Mouse (Mus musculus) gastrocnemius, adult 8-10 months (tissue): ENCODE data around the gene Stox1. TPM values are rescaled to one million over a fixed set of nuclear protein-coding genes. Genes with fewer than 3 reads are reported as not detected.
"Not testable (repeated sequence)": the region's sequence is repeated elsewhere in the genome, so short reads cannot be mapped to it uniquely, and the experiment has no call there.

Experiments used
- DNase-seq, 2 experiments: peaks; one replicate each; pipeline ENCODE4 v3.0.0; 2022; ENCODE audit warnings: low spot score in 2 of 2
- total RNA-seq, 4 experiments: library from RNA; stranded (reverse); gene quantifications; 2 replicates each; pipeline ENCODE4 v1.2.4; 2022

Gene Stox1
- total RNA-seq: under 1 TPM; 0.12 to 0.27 (median 0.18) TPM

DNA sequence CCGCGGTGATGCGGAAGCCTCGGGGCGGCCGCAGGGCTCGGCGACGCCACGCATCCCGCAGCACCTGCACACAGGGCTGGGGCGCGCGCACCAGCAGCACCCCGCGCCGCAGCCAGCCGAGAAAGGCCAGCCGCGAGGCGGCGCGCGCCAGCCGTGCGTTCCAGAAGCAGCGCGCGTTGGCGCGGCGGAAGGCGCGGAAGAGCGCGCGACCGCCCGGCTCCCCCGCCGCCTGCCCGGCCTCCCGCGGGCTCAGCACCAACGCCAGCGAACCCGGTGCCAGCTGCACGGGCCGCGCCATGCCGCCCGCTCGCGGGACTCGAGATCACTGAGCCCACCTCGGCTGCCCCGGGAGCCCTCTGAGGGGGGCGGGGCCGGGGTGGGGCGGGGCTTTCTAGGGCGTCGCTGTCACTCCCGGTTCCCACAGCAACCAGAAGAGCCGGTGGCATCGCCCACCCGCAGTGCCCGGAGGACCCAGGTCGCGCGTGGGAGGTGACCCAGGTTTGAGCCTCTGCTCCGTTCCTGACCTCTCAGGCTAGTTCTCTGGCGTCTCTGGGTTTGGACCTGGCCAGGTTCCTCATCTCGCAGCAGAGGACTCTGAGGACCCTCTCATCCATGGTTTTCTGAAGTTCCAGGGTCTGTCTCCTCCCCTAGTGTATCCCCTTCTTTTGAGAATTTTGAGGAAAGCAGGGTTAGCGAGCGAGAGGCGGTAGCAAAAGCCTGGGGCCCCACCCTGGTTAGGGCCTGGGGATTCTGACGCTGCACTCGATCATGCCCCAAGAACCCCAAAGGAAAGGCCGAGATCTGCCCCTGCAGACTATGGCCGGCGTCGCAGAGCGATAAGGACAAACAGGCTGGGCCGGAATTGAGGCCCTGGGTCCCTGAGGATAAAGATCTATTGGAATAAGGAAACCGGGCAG lies at the start of gene Stox1:
Stox1 (minus strand) TSS at position 358 of the 917 bp plus-strand sequence.
- peak in 1 of 2 experiments; percentile 15 for DNase-seq

GRCm38 (mm10) chr10:62750781-62751180 lies 24.9 kb upstream of the Stox1 start:
- no peak for DNase-seq

- no peak for DNase-seq
Measured at GRCm38 (mm10) chr10:62739961-62740737, 14.2 kb upstream of the Stox1 start.

GRCm38 (mm10) chr10:62736965-62737688 lies 11.2 kb upstream of the Stox1 start:
- no peak for DNase-seq

- no peak for DNase-seq
Measured at GRCm38 (mm10) chr10:62730826-62731225, 4.9 kb upstream of the Stox1 start.

GRCm38 (mm10) chr10:62724936-62725335 lies 992 bp downstream of the Stox1 start:
- no peak for DNase-seq

DNA sequence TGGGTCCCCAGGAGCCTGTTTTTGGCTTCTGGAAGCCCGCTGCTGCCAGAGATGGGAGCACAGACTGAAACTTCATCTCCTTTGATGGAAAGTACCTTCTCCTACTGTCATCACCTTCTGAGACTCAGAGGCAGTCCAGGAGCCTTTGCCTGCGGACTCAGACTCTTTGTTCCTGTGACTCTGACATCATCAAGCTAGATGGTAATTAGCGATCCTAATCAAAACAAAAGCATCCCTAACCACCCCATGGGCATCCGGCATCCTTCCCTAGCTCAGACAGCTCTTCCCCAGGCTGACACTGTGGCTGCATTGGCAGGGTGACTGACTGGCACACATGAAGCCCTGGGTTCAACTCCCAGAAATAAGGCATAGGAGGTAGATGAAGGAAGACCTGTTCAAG lies 3.2 kb downstream of the Stox1 start:
- no peak for DNase-seq

GRCm38 (mm10) chr10:62720574-62720973 lies 5.4 kb downstream of the Stox1 start:
- not testable (repeated sequence) for DNase-seq

- DNase-seq: no peak
Measured at GRCm38 (mm10) chr10:62713457-62713856, 12.5 kb downstream of the Stox1 start.

DNA sequence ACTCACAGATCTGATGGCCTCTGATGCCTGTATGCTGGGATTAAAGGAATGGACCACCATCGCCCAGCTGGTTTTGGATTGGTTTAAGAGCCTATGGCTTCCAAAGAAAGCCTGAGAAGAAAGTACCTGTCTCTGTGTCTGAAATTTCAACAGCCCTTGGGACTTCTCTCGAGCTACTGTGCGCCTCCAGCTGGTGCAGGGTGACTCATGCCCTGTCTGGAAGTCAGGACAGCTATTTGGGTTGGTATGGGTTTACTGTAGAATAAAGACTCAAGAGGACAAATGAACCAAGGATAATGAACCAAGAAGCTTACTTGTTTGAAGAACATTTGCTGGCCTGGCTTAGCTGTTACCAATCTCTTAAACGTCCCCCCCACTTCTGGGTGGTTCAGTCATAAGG lies 22.3 kb downstream of the Stox1 start:
- DNase-seq: no peak

GRCm38 (mm10) chr10:62702436-62702835 lies 23.5 kb downstream of the Stox1 start:
- DNase-seq: no peak

DNA sequence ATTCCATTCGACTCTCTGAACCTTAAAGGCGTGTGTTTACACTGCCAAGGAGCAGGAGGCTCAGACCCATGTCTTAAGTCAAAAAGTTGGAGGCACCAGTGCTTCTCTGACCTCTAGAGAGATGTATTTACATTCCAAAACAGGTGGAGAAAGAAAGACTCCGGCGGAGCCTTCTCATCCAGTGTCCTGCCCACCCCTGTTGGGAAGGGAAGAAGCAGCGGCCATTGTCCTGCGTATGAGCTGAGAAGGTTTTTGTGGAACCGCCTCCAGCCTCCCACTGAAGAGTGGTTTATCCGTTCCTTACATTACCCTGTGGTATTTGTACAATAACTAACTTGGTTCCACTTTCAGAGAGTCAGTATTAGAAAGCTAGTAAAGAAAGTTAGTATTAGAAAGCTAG lies 33.2 kb downstream of the Stox1 start:
- DNase-seq: no peak

- no peak for DNase-seq
Measured at GRCm38 (mm10) chr10:62692244-62692643, 33.7 kb downstream of the Stox1 start.

- DNase-seq: no peak
Measured at GRCm38 (mm10) chr10:62687032-62687674, 38.8 kb downstream of the Stox1 start.

DNA sequence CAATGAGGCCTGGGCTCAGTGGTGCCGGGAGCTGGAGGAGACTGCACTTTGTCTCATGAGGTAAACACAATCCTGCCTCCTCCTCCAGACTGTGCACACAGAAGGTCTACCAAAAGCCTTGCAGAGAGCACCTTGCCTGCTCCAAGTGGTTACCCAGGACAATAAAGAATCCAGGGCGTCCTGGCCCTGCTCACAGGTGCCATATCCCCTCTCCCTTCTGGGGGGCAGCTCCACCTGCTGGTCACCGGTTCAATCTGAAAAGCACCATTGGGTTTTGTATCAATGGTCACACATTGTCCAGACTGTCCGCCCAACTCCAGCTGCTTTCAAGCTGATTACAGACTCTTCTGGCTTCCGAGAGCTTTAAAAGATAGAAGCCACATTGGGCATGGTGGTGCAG lies 42.9 kb downstream of the Stox1 start:
- DNase-seq: no peak

DNA sequence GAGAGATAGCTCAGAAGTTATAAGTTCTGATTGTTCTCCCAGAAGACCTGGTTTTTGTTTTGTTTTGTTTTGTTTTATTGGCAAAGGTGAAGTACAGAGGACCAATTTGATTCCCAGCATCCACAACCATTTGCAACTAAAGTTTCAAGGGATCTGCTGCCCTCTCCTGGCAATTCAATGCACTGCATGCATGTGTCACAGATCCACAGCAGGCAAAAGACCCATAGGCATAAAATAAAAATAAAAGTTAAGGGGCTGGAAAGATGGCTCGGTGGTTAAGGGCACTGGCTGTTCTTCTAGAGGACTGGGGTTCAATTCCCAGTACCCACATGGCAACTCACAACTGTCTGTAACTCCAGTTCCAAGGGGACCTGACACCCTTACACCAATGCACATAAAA lies 46.1 kb downstream of the Stox1 start:
- DNase-seq: no peak

DNA sequence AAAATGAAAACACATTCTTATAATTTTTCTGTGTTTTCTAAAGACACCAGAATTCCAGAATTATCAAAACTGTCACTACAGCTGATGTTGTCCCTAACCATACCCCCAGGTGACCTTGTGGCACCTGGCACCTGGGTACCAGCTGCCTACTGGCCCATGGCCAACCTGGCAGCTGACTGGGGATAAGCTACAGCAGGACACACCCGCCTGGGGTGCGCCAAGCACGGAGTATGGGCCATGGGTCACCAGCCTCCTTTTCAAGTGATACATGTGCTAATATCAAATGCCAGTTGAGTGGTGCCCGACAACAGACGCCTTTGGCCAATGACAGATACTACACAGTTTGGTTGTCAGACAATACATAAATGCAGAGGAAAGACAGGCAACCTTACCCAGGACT lies 48.6 kb downstream of the Stox1 start:
- no peak for DNase-seq

GRCm38 (mm10) chr10:62676196-62676595 lies 49.7 kb downstream of the Stox1 start:
- DNase-seq: no peak

DNA sequence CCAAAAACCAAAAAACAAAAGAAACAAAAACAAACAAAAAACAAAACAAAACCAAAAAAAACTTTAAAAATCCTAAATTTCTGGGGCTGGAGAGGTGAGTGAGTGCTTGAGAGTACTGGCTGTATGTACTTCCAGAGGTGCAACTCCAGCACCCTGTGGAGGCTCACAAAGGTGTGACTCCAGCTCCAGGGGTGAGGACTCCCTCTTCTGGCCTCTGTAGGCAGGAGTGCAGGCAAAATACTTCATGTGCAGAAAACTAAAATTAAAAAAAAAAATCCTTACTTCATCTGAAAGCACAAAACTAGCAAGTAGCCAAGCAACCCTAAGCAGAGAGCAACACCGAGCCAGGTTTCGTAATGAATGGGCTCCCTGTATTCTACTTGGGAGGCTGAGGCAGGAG lies 53.6 kb downstream of the Stox1 start:
- DNase-seq: no peak

DNA sequence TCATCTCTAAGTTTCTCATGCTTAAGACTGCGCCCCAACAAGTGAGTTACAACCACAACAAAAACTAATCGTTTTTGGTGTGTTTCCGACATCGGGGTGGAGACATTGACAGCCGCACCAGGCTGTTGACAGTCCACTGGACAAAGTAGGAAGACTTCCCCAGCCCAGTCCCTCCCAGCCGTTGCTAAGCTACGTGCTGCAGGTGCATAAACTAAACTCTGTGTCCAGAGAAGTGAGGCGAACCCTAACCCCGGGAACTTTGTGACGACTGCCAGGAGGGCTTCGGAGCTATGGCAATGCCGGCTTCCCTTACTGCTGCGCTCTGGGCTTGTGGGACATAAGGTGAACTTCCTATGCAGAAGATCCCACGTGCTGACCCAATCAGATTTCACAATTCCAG lies 56.7 kb downstream of the Stox1 start:
- no peak for DNase-seq

DNA sequence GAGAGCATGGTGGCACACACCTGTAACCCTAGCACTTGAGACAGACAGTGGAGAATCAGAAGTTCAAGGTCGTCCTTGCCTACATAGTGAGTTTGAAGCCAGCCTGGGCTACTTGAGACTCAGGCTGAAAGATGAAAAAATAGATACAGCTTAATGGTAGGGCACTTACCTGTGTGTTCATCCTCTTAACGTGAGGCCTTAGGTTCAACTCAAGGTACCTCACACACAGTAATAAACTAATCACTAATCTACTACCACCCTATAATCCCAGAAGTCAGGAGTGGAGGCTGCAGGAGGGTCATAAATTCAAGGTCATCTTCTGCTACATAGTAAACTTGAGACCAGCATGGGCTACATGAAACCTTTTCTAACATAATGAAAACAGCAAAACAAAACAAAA lies 57.5 kb downstream of the Stox1 start:
- DNase-seq: no peak
